Mouse (Mus musculus) mesoderm, embryonic 11.5 days (tissue): ENCODE measurements around the gene B9d2.

Source experiments
- DNase-seq: peaks from one replicate; pipeline ENCODE4 v3.0.0-alpha.2; 2012; ENCODE audit warnings: low read depth, low spot score

The B9d2 gene

DNA sequence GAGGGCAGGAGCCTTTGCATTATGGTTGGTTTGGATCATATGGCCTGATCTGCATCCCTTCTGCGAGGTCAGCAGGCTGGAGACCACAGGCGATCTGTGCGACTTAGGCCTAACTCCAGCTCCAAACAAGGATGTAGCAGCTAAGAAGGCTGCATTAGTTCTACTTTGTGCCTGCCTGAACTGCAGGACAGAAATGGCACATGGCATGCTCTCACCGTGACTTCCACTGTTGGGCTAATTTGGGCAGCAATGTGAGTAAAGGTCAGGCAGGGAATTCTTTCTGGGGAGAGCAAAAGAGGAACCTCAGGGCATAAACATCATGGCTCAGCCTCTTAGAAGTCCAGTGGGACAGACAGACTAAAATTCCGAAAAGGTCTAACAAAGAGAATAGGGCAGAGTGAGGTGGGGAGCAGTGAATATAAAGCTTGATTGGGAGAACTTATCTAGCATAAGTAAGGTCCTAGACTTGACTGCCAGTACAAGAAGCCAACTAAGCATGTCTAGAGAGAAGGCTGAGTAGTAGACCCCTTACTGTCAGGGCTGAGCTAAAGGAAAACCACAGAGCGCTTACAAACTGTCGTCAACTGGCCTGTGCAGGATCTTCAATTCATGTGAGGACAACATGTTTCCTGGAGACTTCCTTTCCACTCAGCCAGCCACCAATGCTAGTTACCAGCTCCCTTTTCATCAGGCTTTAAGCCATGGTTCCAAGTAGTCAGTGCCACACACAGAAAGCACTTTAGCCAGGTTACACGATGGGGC, 50.9 kb downstream of the B9d2 start:
- DNase-seq: no peak

DNA sequence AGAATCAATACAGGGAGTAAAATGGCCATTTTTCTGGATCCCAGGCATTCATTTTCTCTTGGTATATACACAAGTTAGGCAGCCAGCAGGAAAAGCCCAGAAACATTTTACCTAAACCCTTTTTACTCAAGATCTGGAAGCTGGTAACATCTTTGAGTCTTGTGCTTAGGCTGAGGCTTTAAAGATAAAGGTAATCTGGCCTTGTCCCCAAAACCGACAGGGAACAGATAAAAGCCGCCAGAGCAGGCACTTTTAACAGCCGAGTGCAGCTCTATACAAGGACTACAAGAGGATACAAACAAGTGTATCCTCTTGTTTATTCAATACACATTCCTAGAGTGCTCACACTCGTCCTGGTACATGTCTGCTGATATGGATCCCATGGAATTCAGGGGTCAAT, 54.4 kb downstream of the B9d2 start:
- no peak for DNase-seq
